Mouse (Mus musculus) lung, postnatal 0 days (tissue): ENCODE measurements around the gene Taf3. TPM values are rescaled to one million over a fixed set of nuclear protein-coding genes. Genes with fewer than 3 reads are reported as not detected.
A peak's percentile ranks its signal among the peaks of the same experiment; 100 is the strongest.

Experiments
- ATAC-seq: fragments of 200-750 bp; cut with Nextera tagmentation; 2 replicates; pipeline ENCODE4 v1.8.0; 2017; ENCODE audit warnings: moderate library complexity
- DNase-seq: peaks from one replicate; pipeline ENCODE4 v3.0.0-alpha.2; 2016; ENCODE audit warnings: low spot score
- H3K27ac ChIP-seq: fragments of 300-500 bp; sonication (generic); 2 replicates; pipeline ENCODE4 v1.5.1; 2014; ENCODE audit warnings: antibody characterized with exemption, mild to moderate bottlenecking, low read length, mixed read lengths
- H3K27me3 ChIP-seq: fragments of 300-500 bp; sonication (generic); replicated peaks from 2 replicates; pipeline ENCODE4 v1.6.1; 2014; ENCODE audit warnings: low read length, mixed read lengths; ENCODE audit not compliant: insufficient read depth
- H3K36me3 ChIP-seq: fragments of 300-500 bp; sonication (generic); 2 replicates; pipeline ENCODE4 v1.6.1; 2014; ENCODE audit warnings: low read length, mixed read lengths; ENCODE audit not compliant: insufficient read depth
- H3K4me1 ChIP-seq: fragments of 300-500 bp; sonication (generic); 2 replicates; pipeline ENCODE4 v1.6.1; 2014; ENCODE audit warnings: antibody characterized with exemption, low read depth, low read length, mixed read lengths; ENCODE audit not compliant: insufficient read depth
- H3K4me2 ChIP-seq: fragments of 300-500 bp; sonication (generic); replicated peaks from 2 replicates; pipeline ENCODE4 v1.6.1; 2014; ENCODE audit warnings: low read depth, mild to moderate bottlenecking, low read length, moderate library complexity, mixed read lengths
- H3K4me3 ChIP-seq: fragments of 300-500 bp; sonication (generic); 2 replicates; pipeline ENCODE4 v1.5.1; 2014; ENCODE audit warnings: low read depth, low read length
- H3K9ac ChIP-seq: fragments of 300-500 bp; sonication (generic); replicated peaks from 2 replicates; pipeline ENCODE4 v1.6.1; 2014; ENCODE audit warnings: low read depth, mild to moderate bottlenecking
- H3K9me3 ChIP-seq: fragments of 300-500 bp; sonication (generic); 2 replicates; pipeline ENCODE4 v1.6.1; 2016; ENCODE audit warnings: low read length, mixed read lengths
- CTCF ChIP-seq: IDR thresholded peaks from 2 replicates; pipeline ENCODE4 v1.5.1; 2016; ENCODE audit warnings: antibody characterized with exemption, mild to moderate bottlenecking
- EP300 ChIP-seq: IDR thresholded peaks from 2 replicates; pipeline ENCODE4 v1.6.1; 2016; ENCODE audit warnings: antibody characterized with exemption, mild to moderate bottlenecking, control low read depth
- WGBS: fragments of 180-500 bp; shearing (Covaris S2); extraction: QIAGEN DNeasy Blood & Tissue Kit; methylation state at CpG from one replicate; pipeline ENCODE4 v1.1.7; 2014; 5-methylcytosine and 5-hydroxymethylcytosine counted together
- polyA plus RNA-seq: library from polyadenylated mRNA; unstranded; fragments of >200 nt; fragmentation: Nextera tagmentation; extraction: Ambion mirVana; gene quantifications from 2 replicates; pipeline ENCODE4 v1.2.1, GENCODE M21; 2015

The Taf3 gene
- polyA plus RNA-seq, 1 experiment from 2014 or later = 7.5 TPM

GRCm38 (mm10) chr2:9877966-9878563 lies 170.3 kb downstream of the Taf3 start:
- H3K9ac ChIP-seq = no peak overlapping the region
- TF ChIP-seq CTCF (no peak), EP300 (no peak)
- peaks cover 55% of the 10 kb centered on the region for H3K27me3 ChIP-seq
- no peak overlapping the region for H3K27ac ChIP-seq
- peaks cover 11% of the 10 kb centered on the region for H3K4me1 ChIP-seq
- no peak for DNase-seq
- under 1% methylated on average over 19 of the region's 19 CpGs for WGBS
- H3K4me3 ChIP-seq = peak overlapping the region; percentile 55
- no peak for ATAC-seq
- H3K36me3 ChIP-seq = no peaks in the 10 kb centered on the region
- peak overlapping the region; percentile 97 for H3K4me2 ChIP-seq
- H3K9me3 ChIP-seq = no peaks in the 10 kb centered on the region

DNA sequence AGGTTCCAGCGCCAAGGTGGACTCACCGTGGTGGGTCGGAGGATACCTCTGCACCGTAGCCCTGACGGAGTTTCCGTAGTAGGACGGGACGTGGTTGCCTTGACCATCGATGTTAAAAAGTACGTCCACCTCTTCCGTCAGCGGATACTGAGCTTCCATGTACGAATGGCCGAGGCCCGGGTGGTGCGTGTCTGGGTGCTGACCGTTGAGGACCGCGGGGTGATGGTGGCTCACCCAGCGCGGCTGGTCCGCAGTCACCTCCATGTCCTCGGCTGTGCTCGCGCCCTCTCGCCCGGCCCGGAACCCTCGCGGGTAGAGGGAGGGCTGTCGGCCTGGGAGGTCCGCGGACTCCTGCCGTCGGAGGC lies 171.1 kb downstream of the Taf3 start:
- H3K4me2 ChIP-seq = peak overlapping the region; percentile 97
- peaks cover 55% of the 10 kb centered on the region for H3K27me3 ChIP-seq
- H3K4me3 ChIP-seq = peak overlapping the region; percentile 55
- H3K36me3 ChIP-seq = no peaks in the 10 kb centered on the region
- no peaks in the 10 kb centered on the region for H3K9me3 ChIP-seq
- peaks cover 6% of the 10 kb centered on the region; the same call in 1 of the 2 replicates for H3K4me1 ChIP-seq
- no peak for DNase-seq
- no peak for ATAC-seq
- no peak overlapping the region for H3K27ac ChIP-seq
- no peak for TF ChIP-seq CTCF
- no peak for TF ChIP-seq EP300
- no peak overlapping the region for H3K9ac ChIP-seq
- WGBS = 1% methylated on average over 35 of the region's 35 CpGs

- Histone ChIP-seq H3K36me3 (no peaks in the 10 kb centered on the region), H3K4me3 (peak overlapping the region; percentile 55), H3K4me2 (peak overlapping the region; percentile 97), H3K4me1 (0 out of 2 replicates have a peak, but pooled peaks cover 6% of the 10 kb centered on the region), H3K27me3 (peaks cover 49% of the 10 kb centered on the region), H3K9ac (no peak overlapping the region), H3K9me3 (no peaks in the 10 kb centered on the region), H3K27ac (no peak overlapping the region)
- no peak for TF ChIP-seq EP300
- no peak for TF ChIP-seq CTCF
- WGBS = 12% methylated on average over 31 of the region's 31 CpGs
- no peak for ATAC-seq
- no peak for DNase-seq
Measured at GRCm38 (mm10) chr2:9876621-9877325, 171.6 kb downstream of the Taf3 start.

DNA sequence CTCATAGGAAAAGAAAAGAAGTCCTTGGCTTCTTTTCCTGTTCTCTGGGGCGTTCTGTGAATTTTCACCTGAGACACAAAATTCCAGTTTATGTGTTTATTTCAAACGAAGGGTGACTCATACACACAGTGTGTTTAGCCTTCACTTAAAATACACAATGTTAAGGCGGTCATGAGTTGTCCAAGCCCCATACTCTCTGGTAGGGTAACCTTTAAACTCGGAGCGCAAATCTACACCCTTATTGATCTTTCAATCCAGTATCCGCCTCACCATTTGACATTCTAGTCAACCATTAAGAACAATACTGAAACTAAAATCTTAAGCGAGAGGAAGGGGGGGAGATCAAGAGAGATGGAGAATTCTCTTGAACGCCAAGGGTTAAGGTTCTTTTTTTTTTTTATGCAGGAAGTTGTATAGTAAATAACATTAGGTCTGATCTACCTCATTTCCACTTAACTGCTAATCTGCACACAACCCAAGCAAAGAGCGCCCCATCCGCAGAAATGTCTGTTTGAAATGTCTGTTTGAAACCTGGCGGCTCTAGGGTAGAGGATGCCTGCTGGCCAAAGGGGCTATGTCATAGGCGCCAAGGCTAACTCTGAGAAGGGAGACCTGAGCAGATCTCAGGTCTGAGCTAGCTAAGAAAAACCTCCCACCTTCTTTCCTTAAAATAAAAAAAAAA lies 172.6 kb downstream of the Taf3 start:
- Histone ChIP-seq H3K4me1 (0 out of 2 replicates have a peak, but pooled peaks cover under 1% of the 10 kb centered on the region), H3K4me2 (no peak overlapping the region; the same call in 1 of the 2 replicates), H3K4me3 (no peak overlapping the region), H3K9ac (no peak overlapping the region), H3K27me3 (peaks cover 40% of the 10 kb centered on the region), H3K27ac (no peak overlapping the region), H3K36me3 (no peaks in the 10 kb centered on the region), H3K9me3 (no peaks in the 10 kb centered on the region)
- TF ChIP-seq EP300 (no peak), CTCF (no peak)
- DNase-seq = no peak
- 49% methylated on average over 12 of the region's 12 CpGs for WGBS
- no peak for ATAC-seq

DNA sequence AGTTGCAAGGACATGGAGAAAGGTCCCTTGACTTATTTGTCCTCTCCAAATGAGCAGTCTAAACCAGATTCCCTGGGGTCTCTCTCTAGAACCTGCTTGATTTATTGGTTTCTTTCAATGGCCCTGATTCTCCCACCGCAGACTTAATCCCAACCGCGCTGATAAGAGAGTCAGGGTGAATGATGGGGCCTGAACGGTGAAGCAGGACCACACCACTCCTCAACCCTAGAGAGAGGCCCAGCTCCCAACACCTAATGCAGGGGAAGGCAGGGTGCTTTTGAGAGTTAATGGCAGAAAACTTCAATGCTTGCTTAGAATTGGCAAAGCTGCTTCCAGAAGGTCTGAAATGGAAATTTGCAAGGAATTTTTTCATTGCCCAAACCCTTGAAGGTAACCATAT lies 173.2 kb downstream of the Taf3 start:
- no peaks in the 10 kb centered on the region for H3K36me3 ChIP-seq
- ATAC-seq = no peak
- H3K27me3 ChIP-seq = peaks cover 34% of the 10 kb centered on the region
- no peak overlapping the region for H3K4me3 ChIP-seq
- WGBS = 34% methylated on average over 4 of the region's 4 CpGs
- H3K9ac ChIP-seq = no peak overlapping the region
- H3K27ac ChIP-seq = no peak overlapping the region
- TF ChIP-seq EP300 = no peak
- no peak for TF ChIP-seq CTCF
- no peak overlapping the region for H3K4me2 ChIP-seq
- H3K4me1 ChIP-seq = no peaks in the 10 kb centered on the region
- no peaks in the 10 kb centered on the region for H3K9me3 ChIP-seq
- no peak for DNase-seq

GRCm38 (mm10) chr2:9874467-9875219 lies 173.8 kb downstream of the Taf3 start:
- Histone ChIP-seq H3K27me3 (peaks cover 31% of the 10 kb centered on the region), H3K4me3 (no peak overlapping the region)

More at GRCm38 (mm10) chr2:9874467-9875219, 173.8 kb downstream of the Taf3 start:
- Histone ChIP-seq H3K36me3 (no peaks in the 10 kb centered on the region), H3K4me1 (no peaks in the 10 kb centered on the region), H3K4me2 (no peak overlapping the region), H3K9me3 (no peaks in the 10 kb centered on the region), H3K27ac (no peak overlapping the region), H3K9ac (no peak overlapping the region)
- TF ChIP-seq CTCF = no peak
- TF ChIP-seq EP300 = no peak
- 31% methylated on average over 39 of the region's 39 CpGs for WGBS
- DNase-seq (no peak), ATAC-seq (no peak)
